Mouse (Mus musculus): ENCODE results near the gene Igfn1. TPM values are rescaled to one million over a fixed set of nuclear protein-coding genes. Genes with fewer than 3 reads are reported as not detected.

Gene Igfn1
- polyA plus RNA-seq (2017; shearing (Covaris generic)), result not detected

DNA sequence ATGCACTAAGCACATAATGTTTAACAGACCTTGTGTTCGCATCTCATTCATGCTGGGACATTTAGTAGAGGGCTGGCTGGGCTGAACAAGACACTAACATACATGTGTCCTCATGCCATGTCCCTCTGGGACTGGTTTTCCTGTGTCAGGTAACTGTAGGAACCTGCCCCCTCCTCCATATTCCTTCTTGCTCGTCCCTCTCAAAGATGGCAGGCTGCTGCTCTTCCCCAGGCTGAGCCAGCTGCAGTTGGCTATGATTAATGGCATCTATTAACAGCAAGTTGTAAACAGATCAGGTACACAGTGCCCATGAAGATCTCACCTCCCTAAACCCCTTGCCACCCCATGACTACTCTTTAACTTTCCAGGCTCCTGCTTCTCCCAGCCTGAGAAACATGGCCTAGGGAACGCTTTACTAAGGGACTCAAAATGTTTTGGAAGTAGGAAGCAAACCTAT is at the start of gene Igfn1:
TSS of gene Igfn1 (minus strand) at position 51 of the 457 bp plus-strand sequence.
- ATAC-seq, result no peak

DNA sequence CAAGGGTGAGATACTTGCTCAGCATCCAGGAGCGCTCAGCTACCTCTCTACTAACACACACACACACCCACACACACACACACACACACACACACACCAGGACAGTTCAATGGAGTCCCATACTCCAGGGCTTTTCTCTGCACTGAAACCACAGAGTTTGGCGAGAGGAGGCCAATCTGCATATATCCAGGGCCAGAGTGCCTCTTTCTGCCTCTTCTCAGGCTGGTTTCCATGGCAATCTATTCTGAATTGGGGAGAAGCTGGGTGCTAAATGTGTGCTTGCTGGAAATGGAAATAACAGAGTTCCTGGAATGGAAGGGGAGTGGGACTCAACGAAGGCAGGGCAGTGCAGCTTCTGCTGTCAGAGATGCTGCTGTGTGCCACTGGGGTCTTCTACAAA is 49.6 kb upstream of the Igfn1 start:
- no peak for ATAC-seq

DNA sequence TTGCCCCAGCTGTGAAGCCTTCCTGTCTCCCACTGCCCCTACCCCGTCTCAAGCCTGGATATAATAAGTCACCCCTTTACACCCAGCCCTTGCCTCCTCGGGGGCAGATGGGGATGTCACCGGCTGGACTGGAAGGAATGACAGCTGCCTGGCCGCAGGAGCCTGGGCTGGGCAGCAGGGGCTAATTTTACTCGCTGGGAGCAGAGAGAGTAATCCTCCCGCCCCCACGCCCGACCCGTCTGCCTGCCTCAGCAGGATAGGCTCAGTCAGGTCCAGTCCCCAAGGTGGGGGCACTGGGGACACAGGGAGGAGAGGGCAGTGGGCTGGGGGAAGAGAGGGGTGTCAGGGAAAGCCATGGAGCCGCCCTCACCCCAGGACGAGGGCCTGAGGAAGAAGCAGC is 46.4 kb upstream of the Igfn1 start, which contains the start of gene Cacna1s:
TSS of gene Cacna1s (plus strand) at position 204 of the 400 bp plus-strand sequence.
- ATAC-seq, result no peak

DNA sequence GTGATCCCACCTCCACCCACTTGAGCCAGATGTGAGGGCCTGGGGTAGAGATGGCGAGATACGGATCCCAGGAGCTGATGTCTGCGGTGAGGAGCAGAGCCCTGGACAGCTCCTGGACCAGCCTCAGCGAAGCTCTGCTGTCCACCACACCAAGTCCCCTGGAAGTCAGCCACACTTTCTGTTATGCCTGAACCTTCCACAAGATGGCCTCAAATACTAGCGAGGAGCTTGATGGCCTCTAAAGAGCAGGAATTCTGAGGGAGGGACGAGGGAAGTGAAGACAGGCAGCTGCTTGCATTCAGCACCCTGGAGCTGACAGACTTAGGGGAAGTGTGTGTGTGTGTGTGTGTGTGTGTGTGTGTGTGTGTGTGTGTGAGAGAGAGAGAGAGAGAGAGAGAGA is 45.3 kb upstream of the Igfn1 start:
- ATAC-seq, result no peak

DNA sequence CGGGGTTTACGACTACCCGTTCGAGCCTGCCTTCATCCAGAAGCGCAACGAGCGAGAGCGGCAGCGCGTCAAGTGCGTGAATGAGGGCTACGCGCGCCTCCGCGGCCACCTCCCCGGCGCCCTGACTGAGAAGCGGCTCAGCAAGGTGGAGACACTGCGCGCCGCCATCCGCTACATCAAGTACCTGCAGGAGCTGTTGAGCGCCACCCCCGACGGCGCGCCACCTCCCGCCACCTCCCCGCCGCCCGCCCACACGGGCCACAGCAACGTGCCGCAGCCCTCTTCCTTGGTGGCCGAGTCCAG is 44.8 kb upstream of the Igfn1 start:
- peak; percentile 43 for ATAC-seq

DNA sequence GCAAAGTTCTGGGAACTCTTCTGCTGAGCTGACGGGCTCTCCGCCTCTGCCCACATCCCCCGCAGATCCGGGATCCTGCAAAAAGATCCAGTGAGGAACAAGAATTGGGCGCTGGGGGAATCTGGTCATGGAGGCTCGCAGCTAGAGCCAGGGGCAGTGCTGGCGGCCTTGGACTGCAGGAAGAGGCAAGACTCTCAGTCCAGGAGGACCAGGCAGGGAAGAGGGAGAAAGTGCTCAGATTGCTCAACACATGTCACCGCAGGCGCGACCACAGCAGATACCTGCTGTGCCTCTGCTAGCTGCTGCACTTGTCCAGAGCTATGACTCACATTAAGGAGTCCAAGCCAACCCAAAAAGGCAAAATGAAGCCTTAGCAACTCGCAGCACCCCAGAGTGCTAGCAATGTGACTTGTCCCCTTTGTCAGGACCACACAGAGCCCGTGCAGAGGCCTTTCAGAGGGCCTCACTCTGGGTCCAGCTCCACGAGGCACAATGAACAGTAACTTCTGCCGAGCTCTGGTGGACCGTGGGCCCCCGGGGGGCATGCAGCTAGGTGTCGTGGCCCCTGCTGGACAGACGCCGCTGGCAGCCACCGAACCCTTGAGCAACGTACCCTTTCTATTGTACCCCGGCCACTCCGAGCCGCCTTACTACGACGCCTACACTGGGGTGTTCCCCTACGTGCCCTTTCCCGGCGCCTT is 44.3 kb upstream of the Igfn1 start, which contains the start of gene Ascl5:
TSS of gene Ascl5 (plus strand) at position 493 of the 701 bp plus-strand sequence.
- ATAC-seq, result no peak

DNA sequence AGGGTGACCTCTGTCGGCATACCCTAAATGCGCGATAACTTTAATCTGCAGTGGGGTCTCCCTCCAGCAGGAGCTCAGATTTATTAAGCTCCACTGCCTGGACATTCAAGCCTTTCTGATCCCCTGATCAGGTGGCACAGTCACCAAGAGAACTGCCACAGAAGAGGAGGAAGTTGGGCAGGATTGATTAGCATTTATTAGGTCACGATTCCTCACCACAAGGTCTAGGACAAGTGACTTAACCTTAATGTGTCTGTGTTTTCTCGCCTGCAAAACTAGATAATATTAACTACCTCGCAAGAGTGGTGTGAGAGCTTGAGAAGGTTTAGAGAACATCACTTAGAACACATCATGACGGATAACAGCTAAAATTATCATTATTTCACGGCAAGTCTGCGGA is 41.8 kb upstream of the Igfn1 start:
- no peak for ATAC-seq

DNA sequence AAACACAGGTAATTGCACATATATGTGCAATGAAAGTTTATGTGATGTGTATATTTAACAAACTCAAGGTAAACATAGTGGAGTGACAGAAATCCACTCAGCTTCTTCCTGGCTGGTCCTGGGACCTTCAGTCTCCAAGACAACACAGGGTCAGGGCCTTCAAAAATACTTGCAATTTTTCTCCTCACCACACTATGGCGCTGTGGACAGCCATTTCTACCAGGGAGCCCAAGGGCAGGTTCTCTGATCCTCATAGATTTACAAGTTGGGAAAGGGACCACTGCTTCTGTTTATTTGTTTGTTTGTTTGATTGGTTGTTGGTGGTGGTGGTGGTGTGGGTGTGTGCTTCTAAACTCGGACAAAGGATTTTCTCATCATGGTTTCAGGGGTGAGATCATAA is 41.3 kb upstream of the Igfn1 start:
- no peak for ATAC-seq

DNA sequence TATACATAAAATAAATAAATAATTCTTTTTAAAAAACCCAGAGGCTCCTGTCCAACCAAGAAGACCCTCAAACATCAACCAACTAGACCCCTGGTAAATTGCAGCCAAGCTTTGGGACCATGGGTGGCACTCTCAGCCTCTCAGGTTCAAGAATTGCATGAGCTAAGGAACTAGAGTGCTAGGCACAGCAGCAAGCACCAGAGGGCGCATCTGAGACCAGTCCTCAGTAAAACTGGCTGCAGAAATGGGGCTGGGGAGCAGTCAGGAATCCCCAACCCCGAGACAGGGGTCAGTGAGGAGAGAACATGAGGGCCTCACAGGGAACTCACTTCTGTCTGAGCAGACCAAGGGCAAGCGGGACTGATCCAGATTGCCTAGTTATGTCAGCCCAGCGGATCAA is 39.6 kb upstream of the Igfn1 start:
- ATAC-seq, result no peak

DNA sequence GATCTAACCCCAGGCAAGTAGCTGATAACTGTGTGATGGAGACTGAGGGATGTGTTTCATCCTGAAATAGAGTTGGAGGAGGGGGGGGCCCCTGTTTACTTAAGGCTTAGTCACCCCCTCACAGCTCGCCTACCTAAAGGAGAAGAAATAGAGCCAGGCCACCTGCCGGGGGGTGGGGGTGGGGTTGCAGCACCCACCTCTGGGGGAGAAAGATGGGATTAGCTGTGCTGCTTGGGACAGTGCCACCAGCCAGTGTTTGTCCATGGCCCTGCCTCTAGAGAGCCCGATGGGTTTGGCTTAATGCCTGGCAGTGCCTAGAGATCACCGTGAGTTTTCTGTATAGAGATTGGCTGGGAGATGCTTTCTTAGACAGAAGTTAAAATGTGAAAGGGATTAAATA is 34.7 kb upstream of the Igfn1 start:
- no peak for ATAC-seq

DNA sequence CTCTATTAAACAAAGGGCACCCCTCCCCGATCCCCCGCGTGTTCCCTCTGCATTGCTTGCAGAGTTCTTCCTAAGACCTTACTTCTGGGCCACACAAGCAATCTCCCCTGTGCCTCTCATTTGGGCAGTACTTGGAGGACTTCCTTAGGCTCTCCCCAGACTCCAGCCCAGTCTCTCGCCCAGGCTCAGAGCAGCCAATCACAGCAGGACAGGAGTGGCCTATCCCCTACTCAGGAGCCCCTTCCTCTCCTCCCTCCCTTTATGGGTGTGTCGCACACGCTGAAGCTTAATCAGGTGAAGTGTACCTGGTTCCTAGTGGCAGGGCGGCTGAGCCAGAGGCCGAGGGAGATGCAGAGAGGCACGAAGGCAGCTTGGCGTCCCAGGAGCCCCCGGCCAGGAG is 34.3 kb upstream of the Igfn1 start:
- ATAC-seq, result no peak

DNA sequence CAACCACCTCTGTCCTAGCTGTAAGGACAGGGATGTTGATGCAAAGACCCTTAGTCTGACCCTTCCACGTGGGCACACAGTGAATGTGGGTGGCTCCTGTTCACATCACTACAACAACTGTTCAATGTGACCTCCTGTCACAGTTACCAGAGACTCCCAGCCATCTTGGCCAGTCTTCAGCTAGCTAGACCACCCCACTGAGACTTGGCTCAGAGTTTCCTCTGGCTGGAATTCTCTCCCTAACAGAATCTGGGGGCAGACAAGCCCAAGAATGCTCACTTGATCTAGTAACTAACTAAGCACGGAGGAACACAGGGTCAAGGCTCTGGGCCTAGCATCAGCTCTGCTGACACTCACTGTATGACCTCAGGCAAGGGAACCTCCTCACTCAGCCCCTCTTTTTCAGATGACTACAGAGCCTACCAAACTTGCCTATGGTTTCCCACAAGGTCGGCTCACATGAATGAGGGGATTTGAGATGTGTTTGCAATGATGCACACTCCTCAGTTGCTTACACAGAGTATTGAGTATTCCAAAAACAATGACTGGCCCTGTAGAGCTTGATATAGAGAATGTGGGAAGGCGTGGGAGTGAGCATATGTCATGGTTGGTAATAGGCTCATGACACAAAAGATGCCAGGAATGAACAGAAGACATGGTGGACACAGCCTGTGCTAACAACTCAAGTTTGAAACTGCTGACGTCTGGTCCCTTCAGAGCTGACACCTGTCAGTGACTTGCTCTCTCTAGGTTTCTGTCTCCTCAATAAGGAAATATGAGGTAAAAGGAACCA is 32.8 kb upstream of the Igfn1 start:
- ATAC-seq, result no peak

DNA sequence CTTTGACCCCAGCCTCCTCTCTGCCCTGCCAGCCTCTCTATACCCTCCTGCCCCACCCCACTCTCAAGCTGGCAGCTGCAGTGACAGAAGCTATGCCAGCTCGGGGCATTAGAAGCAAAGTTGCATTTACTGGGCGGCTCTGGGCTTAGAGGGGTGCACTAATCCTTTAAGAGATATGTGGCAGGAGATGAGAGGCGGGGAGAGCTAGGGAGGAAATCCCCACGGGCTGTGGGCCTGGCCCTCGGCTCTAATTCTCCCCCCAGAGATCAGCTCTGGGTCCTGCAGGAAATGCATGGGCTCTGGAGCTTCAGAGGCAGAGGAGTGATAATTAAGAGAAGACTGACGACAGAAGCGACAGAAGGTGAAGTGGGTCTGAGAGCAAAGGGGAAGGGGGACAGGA is 26.8 kb upstream of the Igfn1 start:
- ATAC-seq, result no peak

DNA sequence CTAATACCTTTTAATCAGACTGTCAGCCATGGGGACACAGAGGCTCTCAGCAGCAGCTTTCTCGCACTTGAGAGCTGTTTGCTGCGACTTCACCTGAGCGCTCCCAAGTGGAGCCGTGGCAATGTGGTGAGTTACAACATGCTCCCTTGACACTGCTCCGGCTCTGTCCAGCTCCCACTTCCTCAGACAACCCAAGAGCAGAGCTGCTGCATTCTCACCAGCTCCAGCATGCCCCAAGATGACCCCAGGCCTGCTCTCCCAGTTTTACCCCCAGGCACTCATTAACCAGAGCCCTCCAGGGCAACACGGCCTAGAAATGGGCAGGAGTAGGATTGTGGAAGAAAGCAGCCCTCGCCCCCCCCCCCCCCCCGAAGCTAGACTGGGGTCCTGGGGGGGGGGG is 25.6 kb upstream of the Igfn1 start:
- ATAC-seq, result no peak

DNA sequence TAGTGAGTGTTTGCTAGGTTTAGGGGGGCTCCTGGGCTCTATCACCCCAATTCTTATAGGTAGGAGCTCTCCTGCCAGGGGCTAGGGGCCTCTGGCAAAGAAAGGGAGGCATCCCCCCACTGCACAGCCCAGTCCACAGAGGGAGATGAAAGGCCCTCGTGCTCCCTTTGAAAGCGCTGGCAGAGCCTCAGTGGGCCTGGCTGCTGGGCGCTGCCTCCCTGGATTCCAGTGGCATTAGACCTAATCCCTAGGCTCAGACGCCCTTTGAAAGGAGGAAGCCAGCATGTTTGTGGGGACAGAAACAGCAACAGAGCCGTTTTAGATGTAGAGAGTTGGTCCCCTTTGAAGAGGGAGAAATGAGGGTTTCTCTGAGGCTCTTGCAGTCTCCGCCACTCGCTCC is 24.1 kb upstream of the Igfn1 start:
- ATAC-seq, result no peak

DNA sequence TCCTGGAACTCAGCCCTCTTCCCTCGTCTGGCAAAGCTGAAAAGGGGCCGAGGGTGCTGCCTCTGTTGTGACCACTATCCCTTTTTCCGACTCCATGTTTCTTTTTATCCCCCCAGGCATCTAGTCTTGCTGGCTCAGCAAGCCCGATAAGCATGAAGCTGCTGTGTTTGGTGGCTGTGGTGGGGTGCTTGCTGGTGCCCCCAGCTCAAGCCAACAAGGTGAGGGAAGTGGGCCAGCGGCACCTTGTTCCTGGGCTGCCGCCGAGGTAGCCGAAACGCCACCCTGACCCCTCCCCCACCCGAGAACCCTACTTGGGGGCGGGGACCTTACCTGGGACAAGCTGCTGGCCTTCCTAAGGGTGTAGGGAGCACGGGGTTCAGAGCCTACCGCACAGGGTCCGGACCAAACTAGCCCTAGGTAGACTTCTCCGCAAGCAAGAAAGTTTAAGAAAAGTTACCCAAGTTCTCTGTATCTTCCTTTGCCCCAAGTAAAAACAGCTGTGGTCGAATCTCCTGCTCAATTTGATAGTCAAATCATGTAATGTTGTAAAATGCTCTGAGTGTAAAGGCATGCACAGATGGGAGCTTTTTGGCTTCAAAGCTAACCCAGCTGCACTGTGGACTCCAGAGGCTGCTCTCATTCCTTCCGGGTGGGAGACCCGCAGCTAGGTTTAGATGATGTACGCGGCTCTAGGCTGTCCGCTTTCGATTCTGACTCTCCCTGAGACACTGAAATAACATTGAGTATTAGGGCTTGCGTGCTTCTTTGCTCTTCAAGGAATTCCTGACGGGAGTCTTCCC is 12.4 kb upstream of the Igfn1 start:
- peak; percentile 3 for ATAC-seq

DNA sequence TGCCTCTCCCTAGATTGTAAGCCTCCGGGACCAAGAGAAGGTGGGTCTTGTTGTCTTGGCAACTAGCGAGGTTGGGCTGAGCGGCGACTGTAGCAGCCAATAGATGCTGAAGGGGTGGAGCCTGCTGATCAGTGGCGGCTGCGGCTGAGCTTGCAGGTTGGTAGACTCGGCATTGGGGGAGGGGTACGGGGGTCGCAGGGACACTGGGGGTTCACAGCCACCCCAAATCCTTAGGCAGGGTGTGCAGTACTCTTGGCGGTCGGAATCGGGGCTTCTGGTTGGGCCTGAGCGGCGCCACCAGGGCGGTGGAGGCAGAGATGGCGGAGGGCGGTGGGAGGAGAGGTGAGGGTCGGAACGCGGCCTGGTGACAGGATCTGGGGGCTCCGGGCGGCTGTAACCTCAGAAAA is 11.8 kb upstream of the Igfn1 start:
- ATAC-seq, result peak; percentile 98

DNA sequence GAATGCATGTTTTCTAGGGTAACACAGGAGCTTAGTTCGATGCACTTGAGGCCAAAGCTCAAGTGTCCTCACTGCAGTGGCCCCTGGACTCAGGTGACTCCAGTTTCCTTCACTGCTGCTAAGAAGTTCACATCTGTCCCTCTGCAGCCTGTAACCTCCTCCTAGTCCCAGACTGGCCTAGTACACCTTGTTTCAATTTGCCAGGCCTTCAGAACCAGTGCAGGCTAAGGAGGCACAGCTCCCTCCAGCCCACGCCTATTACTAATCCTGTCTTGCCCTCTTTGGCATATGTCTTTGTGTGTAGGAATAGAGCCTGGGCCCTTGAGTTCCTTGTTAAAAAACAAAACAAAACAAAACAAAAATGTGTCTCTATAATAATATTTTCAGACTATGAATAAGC is 11.2 kb upstream of the Igfn1 start:
- ATAC-seq, result peak; percentile 1

DNA sequence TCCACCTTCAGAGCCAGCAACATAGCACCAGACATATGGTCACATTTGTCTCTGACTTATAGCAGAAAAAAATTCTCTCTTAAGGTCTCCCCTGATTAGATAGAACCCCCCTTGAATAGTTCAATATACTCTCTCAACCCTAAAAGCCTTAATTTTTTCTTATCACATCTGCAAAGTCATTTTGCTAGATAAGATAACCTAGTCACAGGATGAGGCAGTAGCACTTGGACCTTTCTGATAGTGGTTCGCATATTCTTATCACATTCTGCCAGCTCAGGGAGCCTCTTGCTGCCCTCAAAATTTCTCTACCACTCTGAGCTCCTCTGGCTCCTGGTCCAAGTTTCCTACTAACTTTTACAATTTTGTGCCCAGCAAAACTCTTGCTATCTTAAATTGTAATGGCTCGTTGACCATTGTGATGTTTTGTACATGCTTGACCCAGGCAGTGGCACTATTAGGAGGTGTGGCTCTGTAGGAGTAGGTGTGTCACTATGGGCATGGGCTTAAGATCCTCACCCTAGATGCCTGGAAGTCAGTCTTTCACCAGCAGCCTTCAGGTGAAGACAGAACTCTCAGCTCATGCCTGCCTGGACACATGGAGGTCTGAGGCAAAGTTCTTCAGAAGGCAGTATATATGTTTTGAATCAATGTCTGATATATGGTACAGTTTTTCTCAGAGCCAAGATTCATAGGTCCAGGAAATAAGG is 8.8 kb upstream of the Igfn1 start:
- ATAC-seq, result no peak

DNA sequence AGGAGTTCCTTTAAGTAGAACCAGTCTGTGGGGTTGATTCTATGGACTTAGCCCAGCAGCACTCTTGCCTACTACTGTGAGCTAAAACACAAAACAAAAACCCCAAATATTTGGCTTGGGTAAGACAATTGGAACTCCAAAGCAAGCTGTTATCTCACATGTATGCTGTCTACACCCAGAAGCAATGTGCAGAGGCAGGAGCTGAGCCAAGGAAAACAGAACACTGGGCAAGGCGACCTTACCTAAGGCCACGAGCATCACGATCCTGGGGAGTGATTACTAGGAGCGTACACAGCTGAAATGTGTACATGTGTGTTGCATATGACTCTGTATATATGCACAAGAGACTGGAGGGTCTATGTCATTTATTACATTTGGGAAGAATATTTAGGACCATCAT is 7.4 kb upstream of the Igfn1 start:
- ATAC-seq, result no peak

DNA sequence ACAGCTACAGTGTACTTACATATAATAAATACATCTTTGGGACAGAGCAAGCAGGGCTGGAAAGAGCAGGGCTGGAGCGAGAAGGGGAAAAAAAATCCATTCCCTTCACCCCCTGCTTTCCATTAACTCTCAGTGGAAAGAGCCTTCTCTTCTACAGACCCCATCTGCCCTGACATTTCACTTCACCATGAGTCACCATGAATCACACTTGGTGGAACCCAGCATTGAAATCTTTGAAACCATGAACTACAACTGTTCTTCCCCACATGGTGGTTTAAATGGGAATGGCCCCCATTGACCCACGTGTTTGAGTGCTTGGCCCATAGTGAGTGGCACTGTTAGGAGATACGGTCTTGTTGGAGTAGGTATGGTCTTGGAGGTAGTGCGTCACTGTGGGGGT is 4.1 kb upstream of the Igfn1 start:
- no peak for ATAC-seq

DNA sequence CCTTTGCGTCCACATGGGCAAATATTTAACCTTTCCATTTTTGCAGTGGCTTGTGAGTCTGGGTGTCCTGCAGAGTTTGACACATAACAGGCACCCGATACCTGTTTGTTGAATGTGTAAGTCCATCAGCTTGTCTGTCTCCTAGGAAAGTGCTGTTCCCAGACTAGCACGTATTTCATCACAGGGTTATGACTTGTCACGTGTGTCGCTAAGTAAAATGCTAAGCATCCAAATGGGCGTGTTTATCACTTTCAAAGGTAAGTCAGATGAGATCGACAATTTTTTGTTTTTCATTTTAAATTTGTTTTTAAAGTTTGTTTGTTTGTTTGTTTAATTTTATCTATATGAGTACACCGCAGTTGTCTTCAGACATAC is 2.0 kb upstream of the Igfn1 start:
- ATAC-seq, result no peak
